Mouse (Mus musculus): ENCODE measurements around the gene Cfap97d1.

- TF ChIP-seq CTCF (IDR thresholded peaks at IDR 0.05) = no peak
- TF ChIP-seq EP300 (IDR thresholded peaks at IDR 0.05) = no peak
These were observed 39.3 kb downstream of the Cfap97d1 start for GRCm38 (mm10) chr11:102023406-102023805.
